Mouse (Mus musculus) neural tube, embryonic 13.5 days (tissue): ENCODE measurements around the gene 2810408A11Rik. TPM values are rescaled to one million over a fixed set of nuclear protein-coding genes. Genes with fewer than 3 reads are reported as not detected.
A peak's percentile ranks its signal among the peaks of the same experiment; 100 is the strongest.

ENCODE experiments used
- ATAC-seq: fragments of 200-750 bp; cut with Nextera tagmentation; 2 replicates; pipeline ENCODE4 v1.8.0; 2017; ENCODE audit warnings: low read depth, mild to moderate bottlenecking, moderate TSS enrichment, moderate library complexity
- H3K27ac ChIP-seq: fragments of 300-500 bp; sonication (generic); replicated peaks from 2 replicates; pipeline ENCODE4 v1.5.1; 2015; ENCODE audit warnings: moderate library complexity, mild to moderate bottlenecking, inconsistent platforms
- H3K27me3 ChIP-seq: fragments of 300-500 bp; sonication (generic); 2 replicates; pipeline ENCODE4 v1.6.1; 2015; ENCODE audit warnings: mild to moderate bottlenecking, inconsistent platforms
- H3K36me3 ChIP-seq: fragments of 300-500 bp; sonication (generic); 2 replicates; pipeline ENCODE4 v1.6.1; 2015; ENCODE audit warnings: mild to moderate bottlenecking, inconsistent platforms
- H3K4me1 ChIP-seq: fragments of 300-500 bp; sonication (generic); replicated peaks from 2 replicates; pipeline ENCODE4 v1.6.1; 2015; ENCODE audit warnings: inconsistent platforms
- H3K4me2 ChIP-seq: fragments of 300-500 bp; sonication (generic); 2 replicates; pipeline ENCODE4 v1.6.1; 2015; ENCODE audit warnings: inconsistent platforms, mild to moderate bottlenecking, moderate library complexity
- H3K4me3 ChIP-seq: fragments of 300-500 bp; sonication (generic); 2 replicates; pipeline ENCODE4 v1.5.1; 2015; ENCODE audit warnings: mild to moderate bottlenecking, inconsistent platforms
- H3K9ac ChIP-seq: fragments of 300-500 bp; sonication (generic); 2 replicates; pipeline ENCODE4 v1.6.1; 2015; ENCODE audit warnings: moderate library complexity, mild to moderate bottlenecking, inconsistent platforms
- H3K9me3 ChIP-seq: fragments of 300-500 bp; sonication (generic); 2 replicates; pipeline ENCODE4 v1.6.1; 2016; ENCODE audit warnings: inconsistent platforms
- WGBS: fragments of 180-500 bp; shearing (Covaris S2); methylation state at CpG from one replicate; pipeline ENCODE4 v1.1.7; 2015; 5-methylcytosine and 5-hydroxymethylcytosine counted together
- polyA plus RNA-seq: library from polyadenylated mRNA; unstranded; fragments of >200 nt; fragmentation: Nextera tagmentation; extraction: Ambion mirVana; gene quantifications from 2 replicates; pipeline ENCODE4 v1.2.1, GENCODE M21; 2015

2810408A11Rik gene
- polyA plus RNA-seq, 1 experiment from 2014 or later = 11.7 TPM

GRCm38 (mm10) chr11:69883527-69884151 lies 17.1 kb downstream of the 2810408A11Rik start:
- WGBS = 86% methylated on average over 8 of the region's 8 CpGs
- Histone ChIP-seq H3K9me3 (no peaks in the 10 kb centered on the region), H3K27ac (no peak overlapping the region), H3K4me3 (no peak overlapping the region), H3K4me2 (no peak overlapping the region), H3K27me3 (peaks cover 15% of the 10 kb centered on the region), H3K36me3 (no peaks in the 10 kb centered on the region), H3K4me1 (peaks cover 28% of the 10 kb centered on the region), H3K9ac (no peak overlapping the region)
- ATAC-seq = no peak

- no peak for ATAC-seq
- Histone ChIP-seq H3K36me3 (no peaks in the 10 kb centered on the region), H3K4me1 (peaks cover 32% of the 10 kb centered on the region), H3K4me2 (no peak overlapping the region), H3K9ac (no peak overlapping the region), H3K4me3 (no peak overlapping the region), H3K9me3 (no peaks in the 10 kb centered on the region), H3K27ac (no peak overlapping the region), H3K27me3 (peaks cover 15% of the 10 kb centered on the region)
- 65% methylated on average over 4 of the region's 4 CpGs for WGBS
These were observed 17.7 kb downstream of the 2810408A11Rik start for GRCm38 (mm10) chr11:69883066-69883465.

- Histone ChIP-seq H3K4me3 (peak overlapping the region; percentile 42), H3K4me1 (peaks cover 40% of the 10 kb centered on the region), H3K9me3 (no peaks in the 10 kb centered on the region), H3K27me3 (peaks cover 15% of the 10 kb centered on the region), H3K4me2 (peak overlapping the region; percentile 74), H3K9ac (peak overlapping the region; percentile 65), H3K36me3 (no peaks in the 10 kb centered on the region), H3K27ac (peak overlapping the region; percentile 72; the same call in 1 of the 2 replicates)
- no peak for ATAC-seq
- 63% methylated on average over 21 of the region's 21 CpGs for WGBS
These were observed 18.8 kb downstream of the 2810408A11Rik start for GRCm38 (mm10) chr11:69881787-69882670.

DNA sequence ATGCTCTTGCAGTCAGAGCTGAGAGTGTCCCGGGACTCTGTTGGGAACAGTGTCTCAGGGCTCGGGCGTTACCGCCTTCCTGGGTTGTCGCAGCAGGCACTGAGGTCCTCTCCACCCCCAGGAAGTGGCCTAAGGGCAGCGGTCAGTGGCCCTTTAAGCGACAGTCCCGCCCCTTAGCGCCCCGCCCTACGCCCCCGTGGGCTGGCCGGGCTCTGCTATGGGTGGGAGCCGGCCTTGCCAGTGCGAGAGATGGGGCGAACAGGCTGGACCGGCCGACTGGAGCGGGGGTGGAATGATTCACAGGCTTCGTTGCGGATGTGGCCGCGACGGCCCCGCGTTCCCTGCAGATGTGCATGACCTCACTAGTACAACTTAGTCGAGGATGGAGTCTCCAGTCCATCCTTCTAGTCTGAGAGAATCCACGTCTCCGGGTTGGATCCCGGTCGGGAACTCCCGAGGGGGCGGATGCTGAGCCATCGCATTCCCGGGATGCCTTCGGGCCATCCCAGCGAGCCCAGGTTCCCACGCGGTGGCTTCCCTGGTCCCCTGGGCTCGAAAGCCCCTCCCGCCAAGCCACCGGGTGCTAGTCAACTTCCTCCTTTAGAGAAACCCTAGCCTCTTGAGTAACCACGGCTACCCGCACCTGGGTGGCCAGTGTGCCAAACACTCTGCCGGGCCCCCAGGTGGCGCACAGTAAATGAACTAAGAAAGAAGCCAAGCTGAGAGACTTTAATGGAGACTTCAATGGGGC lies 19.8 kb downstream of the 2810408A11Rik start, which contains the start of gene Kctd11:
Gene Kctd11 (minus strand): TSS at position 554 of the 751 bp plus-strand sequence.
- Histone ChIP-seq H3K4me3 (peak within 1 kb of the TSS; percentile 42), H3K36me3 (no peaks in the 10 kb centered on the region), H3K27ac (peak within 1 kb of the TSS; percentile 72), H3K9ac (peak within 1 kb of the TSS; percentile 65), H3K9me3 (no peaks in the 10 kb centered on the region), H3K4me2 (peak within 1 kb of the TSS; percentile 74), H3K27me3 (peaks cover 15% of the 10 kb centered on the region), H3K4me1 (peaks cover 41% of the 10 kb centered on the region)
- under 1% methylated on average over 46 of the region's 46 CpGs for WGBS
- ATAC-seq = peak; percentile 76

DNA sequence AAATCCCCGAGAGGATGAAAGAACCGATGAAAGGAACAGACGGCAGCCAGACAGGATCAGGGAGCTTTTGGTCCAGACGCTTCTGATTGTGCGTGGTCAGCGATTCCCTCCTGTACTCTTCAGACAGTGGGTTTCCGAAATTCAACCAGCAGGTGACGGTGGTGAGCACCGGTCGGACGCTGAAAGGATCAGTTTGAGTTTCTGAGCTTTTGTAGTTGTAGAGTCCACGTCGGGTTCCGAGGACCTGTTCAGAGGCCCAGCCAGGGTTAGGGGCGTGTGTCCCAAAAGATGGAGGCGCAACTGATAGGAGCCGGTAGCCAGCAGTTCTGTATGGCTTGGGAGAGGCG lies 20.3 kb downstream of the 2810408A11Rik start:
- H3K27ac ChIP-seq = peak overlapping the region; percentile 72; the same call in 1 of the 2 replicates
- no peaks in the 10 kb centered on the region for H3K9me3 ChIP-seq
- WGBS = under 1% methylated on average over 18 of the region's 18 CpGs
- H3K9ac ChIP-seq = peak overlapping the region; percentile 65
- peaks cover 41% of the 10 kb centered on the region for H3K4me1 ChIP-seq
- peak; percentile 17 for ATAC-seq
- peak overlapping the region; percentile 74 for H3K4me2 ChIP-seq
- no peaks in the 10 kb centered on the region for H3K36me3 ChIP-seq
- peaks cover 15% of the 10 kb centered on the region for H3K27me3 ChIP-seq
- peak overlapping the region; percentile 42 for H3K4me3 ChIP-seq

- peak overlapping the region; percentile 42 for H3K4me3 ChIP-seq
- ATAC-seq = no peak
- H3K4me2 ChIP-seq = peak overlapping the region; percentile 74
- H3K36me3 ChIP-seq = no peaks in the 10 kb centered on the region
- peaks cover 15% of the 10 kb centered on the region for H3K27me3 ChIP-seq
- H3K27ac ChIP-seq = no peak overlapping the region
- H3K9ac ChIP-seq = peak overlapping the region; percentile 65; the same call in 1 of the 2 replicates
- H3K4me1 ChIP-seq = peaks cover 41% of the 10 kb centered on the region
- 55% methylated on average over 15 of the region's 15 CpGs for WGBS
- no peaks in the 10 kb centered on the region for H3K9me3 ChIP-seq
These were observed 21.1 kb downstream of the 2810408A11Rik start for GRCm38 (mm10) chr11:69879711-69880110.

DNA sequence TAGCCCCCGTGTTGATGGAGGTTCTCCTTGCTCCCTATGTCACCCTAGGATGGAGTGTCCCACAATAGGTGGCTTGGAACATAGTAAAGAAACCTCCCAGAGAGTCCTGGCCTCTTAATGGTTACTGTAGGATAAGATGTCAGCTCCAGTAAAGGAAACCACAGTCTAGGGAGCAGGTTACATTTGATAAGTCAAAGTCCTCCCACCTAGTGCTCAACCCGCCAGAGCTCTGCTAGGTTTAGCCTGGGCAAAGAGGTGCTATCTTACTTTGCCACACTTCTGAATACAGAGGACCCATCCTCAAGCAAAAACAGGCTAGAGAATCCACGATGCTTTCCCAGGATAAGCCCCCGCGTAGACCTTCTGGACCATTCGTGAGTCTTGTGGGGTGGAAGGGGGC lies 21.8 kb downstream of the 2810408A11Rik start:
- Histone ChIP-seq H3K27me3 (peaks cover 15% of the 10 kb centered on the region), H3K36me3 (no peaks in the 10 kb centered on the region), H3K4me1 (peaks cover 41% of the 10 kb centered on the region), H3K27ac (no peak overlapping the region), H3K9me3 (no peaks in the 10 kb centered on the region), H3K4me3 (no peak overlapping the region), H3K9ac (no peak overlapping the region), H3K4me2 (peak overlapping the region; percentile 74)
- WGBS = 89% methylated on average over 6 of the region's 6 CpGs
- ATAC-seq = no peak

DNA sequence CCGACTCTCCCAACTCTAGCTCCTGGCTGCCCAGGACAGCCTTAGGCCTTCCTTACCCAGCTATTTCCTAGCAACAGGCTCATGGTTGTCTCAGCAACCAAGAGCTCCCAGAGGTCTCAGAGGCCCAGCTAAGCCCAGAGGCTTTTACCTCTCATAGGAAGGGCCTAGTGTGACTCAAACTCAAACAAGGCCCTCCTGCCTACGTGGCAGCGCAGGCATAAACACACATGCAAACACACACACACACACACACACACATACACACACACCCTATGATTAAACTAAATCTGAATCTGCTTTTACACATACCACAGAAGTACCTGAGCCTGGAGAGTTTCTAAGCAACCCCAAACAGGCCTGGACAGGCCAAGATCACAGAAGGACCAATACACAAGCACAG lies 22.4 kb downstream of the 2810408A11Rik start:
- H3K27me3 ChIP-seq = peaks cover 15% of the 10 kb centered on the region
- H3K36me3 ChIP-seq = no peaks in the 10 kb centered on the region
- H3K4me1 ChIP-seq = peaks cover 41% of the 10 kb centered on the region
- no peak overlapping the region for H3K27ac ChIP-seq
- no peaks in the 10 kb centered on the region for H3K9me3 ChIP-seq
- no peak overlapping the region for H3K4me3 ChIP-seq
- WGBS = 81% methylated on average over 3 of the region's 3 CpGs
- H3K4me2 ChIP-seq = no peak overlapping the region
- no peak overlapping the region; the same call in 1 of the 2 replicates for H3K9ac ChIP-seq
- no peak for ATAC-seq

GRCm38 (mm10) chr11:69877878-69878277 lies 22.9 kb downstream of the 2810408A11Rik start, which contains the start of gene Tmem95:
TSS of gene Tmem95 (minus strand) at chr11:69878018.
- Histone ChIP-seq H3K27me3 (peaks cover 15% of the 10 kb centered on the region), H3K9ac (peak within 1 kb of the TSS; percentile 4; the same call in 1 of the 2 replicates), H3K27ac (no peak within 1 kb of the TSS), H3K4me3 (peak within 1 kb of the TSS; percentile 15; the same call in 1 of the 2 replicates), H3K4me1 (peaks cover 41% of the 10 kb centered on the region), H3K4me2 (peak within 1 kb of the TSS; percentile 39), H3K9me3 (no peaks in the 10 kb centered on the region), H3K36me3 (no peaks in the 10 kb centered on the region)
- no peak for ATAC-seq
- 93% methylated on average over 11 of the region's 11 CpGs for WGBS

- 2% methylated on average over 12 of the region's 12 CpGs for WGBS
- peaks cover 11% of the 10 kb centered on the region for H3K27me3 ChIP-seq
- peak overlapping the region; percentile 39 for H3K4me2 ChIP-seq
- H3K4me3 ChIP-seq = peak overlapping the region; percentile 15; the same call in 1 of the 2 replicates
- ATAC-seq = peak; percentile 5; the same call in 1 of the 2 replicates
- 0 out of 2 replicates have a peak overlapping the region, but pooled peaks have one; percentile 4 for H3K9ac ChIP-seq
- H3K27ac ChIP-seq = no peak overlapping the region
- no peaks in the 10 kb centered on the region for H3K9me3 ChIP-seq
- peaks cover 40% of the 10 kb centered on the region for H3K4me1 ChIP-seq
- no peaks in the 10 kb centered on the region for H3K36me3 ChIP-seq
These were observed 23.9 kb downstream of the 2810408A11Rik start for GRCm38 (mm10) chr11:69876867-69877266.

- no peak overlapping the region for H3K4me2 ChIP-seq
- peaks cover 34% of the 10 kb centered on the region for H3K4me1 ChIP-seq
- no peak for ATAC-seq
- no peak overlapping the region for H3K4me3 ChIP-seq
- WGBS = 74% methylated on average over 7 of the region's 7 CpGs
- no peak overlapping the region for H3K27ac ChIP-seq
- no peaks in the 10 kb centered on the region for H3K9me3 ChIP-seq
- H3K36me3 ChIP-seq = no peaks in the 10 kb centered on the region
- peaks cover 8% of the 10 kb centered on the region; the same call in 1 of the 2 replicates for H3K27me3 ChIP-seq
- no peak overlapping the region for H3K9ac ChIP-seq
These were observed 24.6 kb downstream of the 2810408A11Rik start for GRCm38 (mm10) chr11:69876186-69876585.
